ENCODE assay signal across 21 mouse cellular contexts in the genomic region with DNA sequence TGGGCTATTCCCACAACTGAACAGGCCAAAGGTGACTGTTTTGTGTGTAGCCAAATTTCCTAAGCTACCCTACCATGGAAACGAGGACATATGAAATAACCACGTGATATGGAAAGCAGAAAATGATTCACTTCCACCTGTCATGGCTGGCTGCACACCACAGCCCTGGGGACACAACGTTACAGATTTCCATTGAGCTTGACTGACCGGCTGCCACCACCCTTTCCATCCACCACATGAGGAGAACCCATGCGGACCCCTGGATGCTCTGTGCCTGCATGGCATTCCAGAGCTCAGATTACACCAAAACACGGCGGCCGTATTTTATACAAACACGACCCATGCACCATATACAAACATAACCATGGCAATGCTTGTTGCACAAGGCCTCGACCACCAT. TPM values are rescaled to one million over a fixed set of nuclear protein-coding genes. Genes with fewer than 3 reads are reported as not detected.
DNase-seq lines count a peak whose midpoint lies in the region; ATAC-seq and TF ChIP-seq lines count a peak whose summit lies in the region.
"Had no signal": no experiment of that assay in that cellular context is flagged by ENCODE, and none has a peak within 500 bp of the region (broad histone marks: within the 10 kb centered on the region; RNA-seq: fewer than 3 reads in every experiment).

No protein-coding gene starts in this region.

- H3K36me3 ChIP-seq in heart, embryonic 11.5 days (ENCODE audit: control insufficient read depth, insufficient read depth, low read length), result no peaks in the 10 kb centered on the region
- no peaks in the 10 kb centered on the region for H3K36me3 ChIP-seq in lung, embryonic 14.5 days (ENCODE audit: insufficient read depth)
- H3K36me3 ChIP-seq in lung, postnatal 0 days (ENCODE audit: insufficient read depth, low read length), result no peaks in the 10 kb centered on the region
- H3K36me3 ChIP-seq in kidney, postnatal 0 days (ENCODE audit: insufficient read depth, low read length), result no peaks in the 10 kb centered on the region
- H3K36me3 ChIP-seq: embryonic facial prominence, embryonic 10.5 days; heart, embryonic 10.5 days; heart, embryonic 15.5 days; hindbrain, embryonic 13.5 days had no signal

- no peak overlapping the region for H3K27ac ChIP-seq in heart, embryonic 11.5 days (ENCODE audit: low read depth, low read length)
- no peak overlapping the region for H3K27ac ChIP-seq in lung, embryonic 14.5 days (ENCODE audit: low read depth)
- H3K27ac ChIP-seq in lung, postnatal 0 days (ENCODE audit: low read length), result no peak overlapping the region
- no peak overlapping the region for H3K27ac ChIP-seq in kidney, postnatal 0 days
- H3K27ac ChIP-seq: embryonic facial prominence, embryonic 10.5 days; forebrain, embryonic 13.5 days; gastrocnemius, adult 2 months; heart, embryonic 10.5 days; heart, embryonic 15.5 days; hindbrain, embryonic 13.5 days had no signal

- TF ChIP-seq CTCF in lung, embryonic 14.5 days (IDR thresholded peaks at IDR 0.05; ENCODE audit: low read depth), result no peak
- TF ChIP-seq CTCF in lung, postnatal 0 days (IDR thresholded peaks at IDR 0.05), result no peak
- TF ChIP-seq CTCF in kidney, postnatal 0 days (IDR thresholded peaks at IDR 0.05; ENCODE audit: low read depth), result no peak

- H3K27me3 ChIP-seq in heart, embryonic 11.5 days (ENCODE audit: control insufficient read depth, insufficient read depth, low read length), result no peaks in the 10 kb centered on the region
- H3K27me3 ChIP-seq in lung, embryonic 14.5 days (ENCODE audit: insufficient read depth, low read length), result no peaks in the 10 kb centered on the region
- H3K27me3 ChIP-seq in lung, postnatal 0 days (replicated peaks; ENCODE audit: insufficient read depth, low read length), result no peaks in the 10 kb centered on the region
- H3K27me3 ChIP-seq in kidney, postnatal 0 days (ENCODE audit: insufficient read depth, low read length), result no peaks in the 10 kb centered on the region
- H3K27me3 ChIP-seq: forebrain, embryonic 13.5 days; heart, embryonic 15.5 days; hindbrain, embryonic 13.5 days had no signal

- TF ChIP-seq EP300 in lung, postnatal 0 days (IDR thresholded peaks at IDR 0.05), result no peak

- WGBS in heart, embryonic 11.5 days (ENCODE audit: insufficient replicate concordance), result 76% methylated on average over 10 of the region's 10 CpGs
- 56% methylated on average over 10 of the region's 10 CpGs for WGBS in lung, embryonic 14.5 days
- WGBS in lung, postnatal 0 days, result 57% methylated on average over 10 of the region's 10 CpGs
- 46% methylated on average over 10 of the region's 10 CpGs for WGBS in kidney, postnatal 0 days

- H3K4me2 ChIP-seq in heart, embryonic 11.5 days, result no peak overlapping the region
- no peak overlapping the region for H3K4me2 ChIP-seq in lung, embryonic 14.5 days
- no peak overlapping the region for H3K4me2 ChIP-seq in lung, postnatal 0 days (replicated peaks; ENCODE audit: low read depth, low read length)
- no peak overlapping the region for H3K4me2 ChIP-seq in kidney, postnatal 0 days (ENCODE audit: low read length)
- H3K4me2 ChIP-seq: forebrain, embryonic 13.5 days; heart, embryonic 15.5 days; hindbrain, embryonic 13.5 days had no signal

- ATAC-seq in heart, embryonic 11.5 days (replicated peaks; ENCODE audit: insufficient number of reproducible peaks, low FRiP score, low TSS enrichment), result no peak
- no peak for ATAC-seq in lung, embryonic 14.5 days (ENCODE audit: insufficient read depth)
- ATAC-seq in lung, postnatal 0 days, result no peak
- ATAC-seq in kidney, postnatal 0 days (replicated peaks; ENCODE audit: low FRiP score, low read depth), result peak; percentile 80
- ATAC-seq: activated CD4-positive, CD25-positive, alpha-beta regulatory T cell, adult 4 months; CD4-positive, CD25-positive, alpha-beta regulatory T cell, adult 4 months; forebrain, embryonic 13.5 days had no signal

- peak; percentile 66 for DNase-seq in heart, adult 11 months
- DNase-seq in lung, embryonic 14.5 days, result peak; percentile 30
- no peak for DNase-seq in lung, postnatal 0 days (ENCODE audit: low spot score)
- DNase-seq in kidney, postnatal 0 days (ENCODE audit: low spot score), result peak; percentile 13
- DNase-seq in cerebellum, postnatal 10 days, result no peak
- no peak for DNase-seq in liver
- DNase-seq: adrenal gland, postnatal 14 days; cerebellum, adult 11-12 months; cerebellum, adult 9-11 months; gastrocnemius, adult 2 months; gastrocnemius, postnatal 25 days; heart, adult 18-20 months; heart, postnatal 14 days had no signal

- no peaks in the 10 kb centered on the region for H3K9me3 ChIP-seq in heart, embryonic 11.5 days (replicated peaks; ENCODE audit: control insufficient read depth, low read length)
- no peaks in the 10 kb centered on the region for H3K9me3 ChIP-seq in lung, embryonic 14.5 days (ENCODE audit: low read depth, low read length)
- H3K9me3 ChIP-seq in lung, postnatal 0 days (ENCODE audit: low read length), result no peaks in the 10 kb centered on the region
- H3K9me3 ChIP-seq in kidney, postnatal 0 days (replicated peaks; ENCODE audit: low read length), result no peaks in the 10 kb centered on the region
- H3K9me3 ChIP-seq: embryonic facial prominence, embryonic 10.5 days; forebrain, embryonic 13.5 days; heart, embryonic 10.5 days; heart, embryonic 15.5 days; hindbrain, embryonic 13.5 days had no signal

- no peak overlapping the region for H3K9ac ChIP-seq in heart, embryonic 11.5 days (ENCODE audit: low read depth, low read length)
- no peak overlapping the region for H3K9ac ChIP-seq in lung, embryonic 14.5 days
- H3K9ac ChIP-seq in lung, postnatal 0 days (replicated peaks; ENCODE audit: low read depth), result no peak overlapping the region
- H3K9ac ChIP-seq in kidney, postnatal 0 days (ENCODE audit: low read depth, low read length), result no peak overlapping the region
- H3K9ac ChIP-seq: forebrain, embryonic 13.5 days; heart, embryonic 15.5 days; hindbrain, embryonic 13.5 days had no signal

- no peaks in the 10 kb centered on the region for H3K4me1 ChIP-seq in heart, embryonic 11.5 days (ENCODE audit: control insufficient read depth, insufficient read depth, low read length)
- H3K4me1 ChIP-seq in lung, embryonic 14.5 days (ENCODE audit: insufficient read depth), result no peaks in the 10 kb centered on the region
- no peaks in the 10 kb centered on the region for H3K4me1 ChIP-seq in lung, postnatal 0 days (ENCODE audit: insufficient read depth, low read depth, low read length)
- H3K4me1 ChIP-seq in kidney, postnatal 0 days (replicated peaks; ENCODE audit: insufficient read depth, low read length), result no peaks in the 10 kb centered on the region
- H3K4me1 ChIP-seq: embryonic facial prominence, embryonic 10.5 days; forebrain, embryonic 13.5 days; heart, embryonic 10.5 days; heart, embryonic 15.5 days; hindbrain, embryonic 13.5 days had no signal

- H3K4me3 ChIP-seq in heart, embryonic 11.5 days (ENCODE audit: low read depth, low read length), result no peak overlapping the region
- H3K4me3 ChIP-seq in lung, embryonic 14.5 days (ENCODE audit: low read depth, low read length), result no peak overlapping the region
- no peak overlapping the region for H3K4me3 ChIP-seq in lung, postnatal 0 days (ENCODE audit: low read depth, low read length)
- H3K4me3 ChIP-seq in kidney, postnatal 0 days (replicated peaks; ENCODE audit: low read depth, low read length), result no peak overlapping the region
- H3K4me3 ChIP-seq: embryonic facial prominence, embryonic 10.5 days; forebrain, embryonic 13.5 days; gastrocnemius, adult 2 months; heart, embryonic 10.5 days; heart, embryonic 15.5 days; hindbrain, embryonic 13.5 days had no signal

RNA-seq across cellular contexts. Expression of a gene that starts 12.5 kb away (rescaled TPM):
- 0.97 and 1.4 TPM in 2 replicates for polyA plus RNA-seq in heart, embryonic 11.5 days (2014; fragmentation: Nextera tagmentation; extraction: Ambion mirVana)
- 2.9 and 4.6 TPM in 2 replicates for polyA plus RNA-seq in lung, embryonic 14.5 days (2014; fragmentation: Nextera tagmentation; extraction: Ambion mirVana)
- polyA plus RNA-seq in lung, postnatal 0 days (2015; fragmentation: Nextera tagmentation; extraction: Ambion mirVana), result 4.7 and 5.5 TPM in 2 replicates
- 1.7 TPM in 2 replicates for polyA plus RNA-seq in kidney, postnatal 0 days (2015; fragmentation: Nextera tagmentation; extraction: Ambion mirVana)

Comparison
In these comparisons a context has a peak if more than half of its experiments do, and no peak if none do; other contexts are left out.
1. DNase-seq: peak in heart, adult 11 months (single experiment), lung, embryonic 14.5 days (single experiment) and kidney, postnatal 0 days (single experiment); none in lung, postnatal 0 days (single experiment), cerebellum, postnatal 10 days (0 of 2) and liver (single experiment).